Mouse (Mus musculus) adrenal gland, adult (tissue): ENCODE measurements around the gene Apaf1.

ENCODE experiments used
- DNase-seq, 2 experiments: peaks; one replicate each; pipeline ENCODE4 v3.0.0; 2022 to 2023; ENCODE audit warnings: low spot score in 1 of 2; ENCODE audit not compliant: inconsistent age in 2 of 2

The Apaf1 gene

DNA sequence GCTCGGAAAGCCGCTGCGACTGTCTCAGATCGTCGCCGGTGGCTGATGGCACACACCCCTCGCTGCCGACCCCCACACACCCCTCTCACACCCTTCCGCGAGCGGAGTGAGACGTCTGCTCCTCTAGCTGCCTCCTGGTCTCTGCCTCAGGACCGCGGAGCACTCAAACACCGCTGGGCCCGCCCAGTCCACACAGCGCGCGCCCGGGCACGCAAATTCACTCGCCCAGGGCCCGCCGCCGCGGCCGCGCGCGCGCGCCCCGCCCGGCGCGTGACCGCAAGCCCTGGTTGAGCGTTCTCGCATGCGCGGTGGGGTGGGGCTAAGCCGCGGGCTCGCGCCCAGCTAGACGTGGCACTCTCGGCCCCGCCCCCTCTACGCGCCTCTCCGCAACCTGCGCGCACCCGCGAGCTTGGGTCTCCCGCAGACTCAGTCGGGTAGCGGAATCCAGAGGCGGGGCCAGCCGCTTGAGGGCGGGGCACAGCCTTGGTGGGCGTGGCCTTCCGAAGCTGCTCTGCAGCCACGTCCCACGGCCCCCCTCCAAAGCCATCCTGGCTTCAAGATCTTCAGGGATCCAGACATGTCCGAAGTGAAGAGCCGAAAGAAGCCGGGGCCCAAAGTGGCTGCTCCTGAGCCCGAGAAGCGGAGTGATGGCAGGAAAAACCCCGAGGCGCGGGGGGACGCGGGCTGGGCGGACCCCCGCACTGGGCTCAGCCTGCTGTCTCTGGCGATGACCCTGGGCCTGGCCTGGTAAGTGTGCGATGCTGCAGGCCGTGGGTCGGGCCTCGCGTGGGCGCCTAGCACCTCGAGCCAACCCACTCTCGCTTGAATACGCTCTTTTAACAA lies at the start of gene Apaf1, which contains the start of gene Ikbip:
TSS of gene Apaf1 (minus strand) at position 221 of the 843 bp plus-strand sequence.
TSS of gene Ikbip (plus strand) at position 391 of the 843 bp plus-strand sequence.
- peak; percentile 100 for DNase-seq

DNA sequence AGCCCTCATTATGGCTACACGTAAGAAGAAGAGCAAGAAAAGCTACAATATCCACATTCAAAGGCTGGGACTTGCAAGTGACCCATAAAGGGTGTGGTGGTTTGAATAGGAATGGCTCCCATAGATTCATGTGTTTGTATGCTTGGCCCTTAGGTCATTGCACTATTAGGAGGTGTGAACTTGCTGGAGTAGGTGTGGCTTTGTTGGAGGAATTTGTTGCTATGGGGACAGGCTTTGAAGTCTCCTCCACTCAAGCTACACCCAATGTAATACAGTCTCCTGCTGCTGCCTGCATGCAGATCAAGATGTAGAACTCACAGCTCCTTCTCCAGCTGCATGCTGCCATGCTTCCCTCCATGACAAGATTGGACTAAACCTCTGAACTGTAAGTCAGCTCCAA lies 49.0 kb upstream of the Apaf1 start:
- no peak for DNase-seq

DNA sequence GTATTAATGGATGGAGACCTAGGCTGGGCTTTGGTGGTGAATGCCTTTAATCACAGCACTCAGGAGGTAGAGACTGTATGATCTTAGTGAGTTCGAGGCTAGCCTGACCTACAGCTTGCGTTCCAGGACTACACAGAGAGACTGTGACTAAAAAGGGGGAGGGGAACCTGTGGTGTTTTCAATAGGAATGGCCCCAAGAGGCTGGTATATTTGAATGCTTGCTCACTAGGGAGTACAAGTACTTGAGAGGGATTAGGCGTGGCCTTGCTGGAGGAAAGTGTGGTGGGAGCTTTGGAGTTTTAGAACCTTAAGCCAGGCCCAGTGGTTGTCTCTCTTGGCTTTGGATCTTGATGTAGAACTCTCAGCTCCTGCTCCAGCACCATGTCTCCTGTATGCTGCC lies 48.2 kb upstream of the Apaf1 start:
- DNase-seq = no peak

DNA sequence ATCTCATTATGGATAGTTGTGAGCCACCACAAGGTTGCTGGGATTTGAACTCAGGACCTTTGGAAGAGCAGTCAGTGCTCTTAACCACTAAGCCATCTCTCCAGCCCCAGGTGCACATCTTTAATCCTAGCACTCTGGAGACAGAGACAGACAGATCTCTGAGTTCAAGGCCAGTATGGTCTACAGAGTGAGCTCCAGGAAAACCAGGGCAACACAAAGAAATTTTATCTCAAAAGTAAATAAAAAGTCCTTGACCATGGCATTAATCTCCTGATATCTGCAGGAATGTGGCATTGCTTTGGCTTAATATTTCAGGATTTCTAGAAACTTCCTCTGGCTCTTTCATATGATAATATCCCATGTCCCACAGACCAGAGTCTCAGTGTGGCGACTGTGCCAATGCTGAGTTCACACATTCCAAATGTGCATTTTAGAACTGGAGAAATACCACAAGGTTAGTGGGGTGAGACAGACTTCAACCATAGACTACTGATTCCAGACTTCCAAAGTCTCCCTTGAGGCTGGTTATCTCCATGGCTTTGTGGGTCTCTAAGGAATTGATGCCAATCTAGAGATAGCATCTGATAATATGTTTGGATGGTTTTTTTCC lies 46.1 kb upstream of the Apaf1 start:
- peak; percentile 73 to 84 for DNase-seq

GRCm38 (mm10) chr10:91127395-91127794 lies 44.8 kb upstream of the Apaf1 start:
- DNase-seq = no peak

DNA sequence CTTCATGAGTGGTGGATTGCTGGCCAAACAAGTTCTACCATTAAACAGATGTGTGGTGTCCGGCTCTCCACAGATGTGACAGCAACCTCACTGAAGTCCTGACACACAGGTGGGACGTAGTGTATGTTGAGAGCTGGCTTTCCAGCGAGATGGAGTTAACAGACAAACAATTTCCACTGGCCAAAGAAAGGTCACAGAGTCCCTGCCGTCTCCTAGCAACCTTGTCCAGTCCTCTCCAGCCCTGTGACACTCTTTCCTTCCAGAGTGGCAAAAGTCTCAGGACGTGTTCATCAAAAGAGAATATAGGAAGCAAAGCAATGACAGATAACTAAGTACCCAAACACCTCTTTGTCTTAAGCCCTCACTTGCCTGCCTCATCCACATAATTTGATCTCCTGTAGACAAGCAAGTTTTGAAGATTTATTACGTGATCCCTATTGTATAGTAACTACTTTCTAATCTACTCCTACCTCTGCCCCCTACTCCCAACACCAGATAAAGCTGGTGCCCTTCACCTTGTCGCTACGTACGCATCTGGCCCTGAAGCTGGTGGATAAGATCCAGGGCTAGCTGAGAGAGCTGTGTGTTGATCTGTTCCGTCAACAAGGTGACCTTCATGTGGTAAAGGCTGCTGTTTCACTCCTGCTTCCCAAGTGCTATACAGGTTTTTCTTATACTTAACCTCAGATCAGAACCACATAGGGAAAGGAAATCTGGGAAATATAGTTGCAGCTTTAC lies 44.2 kb upstream of the Apaf1 start:
- peak; percentile 39 to 80 for DNase-seq

GRCm38 (mm10) chr10:91123828-91124822 lies 41.6 kb upstream of the Apaf1 start, which contains the start of gene Slc25a3:
Gene Slc25a3, minus strand, starts transcription at chr10:91124059.
- peak; percentile 99 for DNase-seq

DNA sequence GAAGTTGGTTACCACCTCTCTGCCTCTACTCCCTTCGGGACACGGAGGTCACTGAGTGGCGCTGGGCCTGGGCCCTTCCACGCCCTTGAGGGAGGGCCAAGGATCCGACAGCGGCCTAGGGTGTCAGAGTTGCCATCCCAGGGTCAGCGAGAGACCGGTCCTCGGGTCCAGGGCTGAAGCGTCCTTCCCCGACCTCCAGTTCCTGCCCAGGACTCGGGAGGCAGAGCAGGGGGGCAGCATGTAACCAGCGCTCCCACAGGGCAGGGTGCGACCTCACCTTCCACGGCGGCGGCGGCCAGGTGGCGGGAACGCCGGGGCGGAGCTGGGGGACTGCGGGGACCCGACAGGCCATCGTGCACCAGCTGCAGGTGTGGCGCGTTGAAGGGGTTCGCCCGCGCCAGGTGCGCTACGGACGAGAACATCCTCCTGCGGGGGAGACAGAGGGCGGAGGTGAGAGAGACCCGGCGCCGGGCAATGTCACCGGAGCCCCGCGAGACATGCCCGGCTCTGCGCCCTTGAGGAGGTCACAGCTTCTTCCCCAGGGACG lies 40.8 kb upstream of the Apaf1 start:
- DNase-seq = peak; percentile 73 to 88

- DNase-seq = no peak
These were observed 40.1 kb upstream of the Apaf1 start for GRCm38 (mm10) chr10:91122646-91123045.

DNA sequence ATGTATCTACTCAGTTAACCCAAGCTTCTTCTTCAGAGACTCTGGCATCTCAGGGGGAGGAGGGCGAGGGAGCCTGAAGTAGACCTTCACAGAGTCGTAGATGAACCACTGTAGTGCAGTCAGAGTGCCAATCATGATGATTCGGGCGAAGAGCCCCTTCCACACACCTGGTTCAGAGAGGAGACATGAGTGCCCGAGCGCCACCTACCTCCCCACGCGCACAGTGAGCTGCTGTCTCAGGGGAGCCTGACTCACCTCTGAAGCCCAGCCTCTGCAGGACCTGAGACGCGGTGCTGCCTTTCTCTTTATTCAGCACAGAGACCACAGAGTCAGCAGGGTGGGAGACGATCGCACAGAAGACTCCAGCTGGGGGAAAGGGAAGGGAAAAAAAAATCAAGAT lies 34.4 kb upstream of the Apaf1 start:
- DNase-seq = no peak

DNA sequence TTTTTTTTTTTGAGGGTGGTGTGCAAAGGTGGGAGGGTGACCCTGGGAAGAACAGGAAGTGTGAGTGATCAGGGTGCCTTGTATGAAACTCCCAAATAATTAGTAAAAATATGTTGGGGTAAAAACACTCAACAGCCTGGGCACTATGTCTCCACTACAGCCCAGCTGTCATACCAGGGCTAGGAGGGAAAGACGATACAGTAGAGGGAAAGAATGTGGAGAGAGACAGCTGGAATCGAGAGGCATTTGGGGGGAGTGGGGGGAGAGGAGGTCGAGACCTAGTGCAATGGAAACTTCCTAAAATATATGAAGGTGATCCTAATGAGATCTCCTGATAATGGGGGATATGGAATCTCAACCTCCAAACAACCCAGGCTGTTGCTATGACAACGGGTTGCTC lies 27.3 kb upstream of the Apaf1 start:
- DNase-seq = no peak

- DNase-seq = no peak
These were observed 23.4 kb upstream of the Apaf1 start for GRCm38 (mm10) chr10:91105981-91106380.

DNA sequence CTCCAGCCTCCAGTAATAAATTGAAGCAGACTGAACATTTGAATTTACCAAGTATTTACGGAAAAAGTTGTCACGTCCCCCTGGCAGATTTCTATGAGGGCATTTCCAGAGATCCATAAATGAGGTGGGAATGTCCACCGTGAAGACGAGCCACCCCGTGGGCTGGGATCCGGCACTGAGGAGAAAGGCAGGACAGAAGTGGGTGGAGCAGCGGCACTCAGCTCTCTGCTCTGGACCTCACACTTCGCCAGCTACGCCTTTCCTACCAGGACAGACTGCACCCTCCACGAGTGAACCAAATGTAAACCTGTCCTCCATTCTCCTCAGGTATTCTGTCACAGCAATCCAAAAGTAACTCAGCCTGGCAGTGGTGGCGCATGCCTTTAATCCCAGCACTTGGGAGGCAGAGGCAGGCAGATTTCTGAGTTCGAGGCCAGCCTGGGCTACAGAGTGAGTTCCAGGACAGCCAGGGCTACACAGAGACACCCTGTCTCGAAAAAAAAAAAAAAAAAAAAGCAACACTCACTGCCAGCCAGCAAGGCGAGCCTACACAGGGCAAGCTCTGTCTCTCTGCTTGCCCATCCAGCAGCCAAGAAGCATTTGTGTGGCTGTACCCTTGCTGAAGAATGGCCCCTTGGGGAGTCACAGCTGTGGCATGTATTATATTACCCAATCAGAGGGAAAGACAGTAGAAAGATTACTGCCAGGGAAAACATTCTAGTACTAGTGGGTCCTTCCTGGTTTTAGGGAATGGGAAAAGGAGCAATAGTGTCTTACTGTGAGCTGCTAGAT lies 20.4 kb upstream of the Apaf1 start:
- DNase-seq = no peak

- no peak for DNase-seq
These were observed 19.4 kb upstream of the Apaf1 start for GRCm38 (mm10) chr10:91101936-91102335.

- DNase-seq = no peak
These were observed 17.5 kb upstream of the Apaf1 start for GRCm38 (mm10) chr10:91100101-91100500.

DNA sequence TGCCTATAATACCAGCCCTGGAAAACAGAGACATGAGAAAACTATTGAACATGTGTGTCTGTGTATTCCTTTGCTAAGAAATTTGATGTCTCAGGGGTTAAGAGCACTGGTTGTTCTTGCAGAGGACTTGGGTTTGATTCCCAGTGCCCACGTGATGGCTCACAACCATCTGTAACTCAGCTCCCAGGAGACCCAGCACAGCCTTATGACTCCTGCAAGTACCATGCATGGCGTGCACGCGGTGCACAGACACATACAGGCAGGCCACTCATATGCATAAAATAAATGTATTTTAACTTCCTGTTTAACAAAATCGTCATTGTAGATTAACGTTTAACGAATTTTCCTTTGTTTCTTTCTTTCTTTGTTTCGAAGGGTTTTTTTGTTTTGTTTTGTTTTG lies 15.5 kb upstream of the Apaf1 start:
- DNase-seq = no peak

DNA sequence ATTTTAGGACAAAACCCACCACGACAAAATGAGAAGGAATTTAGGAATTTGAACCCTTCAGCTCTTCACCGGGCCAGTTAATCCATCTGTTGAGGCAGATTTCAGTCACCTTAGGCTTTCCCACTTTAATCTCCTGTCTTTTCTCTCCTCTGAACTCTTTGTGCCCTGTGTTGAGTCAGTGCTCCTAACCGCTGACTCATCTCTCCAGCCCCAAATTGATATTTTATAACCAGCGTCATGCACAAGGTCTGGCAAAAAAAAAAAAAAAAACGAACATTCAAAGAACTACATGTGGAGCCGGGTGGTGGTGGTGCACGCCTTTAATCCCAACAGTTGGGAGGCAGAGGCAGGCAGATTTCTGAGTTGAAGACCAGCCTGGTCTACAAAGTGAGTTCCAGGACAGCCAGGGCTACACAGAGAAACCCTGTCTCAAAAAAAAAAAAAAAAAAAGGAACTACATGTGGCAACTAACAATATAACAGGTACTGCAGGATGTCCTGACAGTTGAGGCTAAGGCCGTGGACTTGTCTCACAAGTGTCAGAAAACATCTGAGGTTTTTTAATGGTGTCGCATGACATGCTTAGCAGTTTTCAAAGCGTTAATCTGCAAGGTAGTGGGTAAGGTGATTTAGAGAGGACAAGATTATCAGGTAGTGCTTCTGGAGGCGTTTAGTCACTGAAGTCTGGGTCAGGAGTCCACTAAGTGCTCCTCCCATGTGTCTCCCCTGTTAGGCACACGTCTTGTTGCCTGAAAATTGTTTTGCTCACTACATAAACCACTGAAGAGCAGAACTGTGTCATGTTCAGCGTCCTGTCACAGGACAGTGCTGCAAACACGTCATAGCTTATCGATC lies 11.9 kb upstream of the Apaf1 start:
- DNase-seq = peak; percentile 31 to 57

- peak in 1 of 2 experiments; percentile 61 for DNase-seq
These were observed 10.2 kb upstream of the Apaf1 start for GRCm38 (mm10) chr10:91092812-91093211.
